Mouse (Mus musculus) cerebellum, postnatal 4 days (tissue): ENCODE data around the gene Lpp.
"Not testable (repeated sequence)": the region's sequence is repeated elsewhere in the genome, so short reads cannot be mapped to it uniquely, and the experiment has no call there.

Experiments
- DNase-seq, 2 experiments: peaks; one replicate each; pipeline ENCODE4 v3.0.0; 2022; ENCODE audit warnings: low spot score in 2 of 2, mixed read lengths in 1 of 2

The Lpp gene

DNA sequence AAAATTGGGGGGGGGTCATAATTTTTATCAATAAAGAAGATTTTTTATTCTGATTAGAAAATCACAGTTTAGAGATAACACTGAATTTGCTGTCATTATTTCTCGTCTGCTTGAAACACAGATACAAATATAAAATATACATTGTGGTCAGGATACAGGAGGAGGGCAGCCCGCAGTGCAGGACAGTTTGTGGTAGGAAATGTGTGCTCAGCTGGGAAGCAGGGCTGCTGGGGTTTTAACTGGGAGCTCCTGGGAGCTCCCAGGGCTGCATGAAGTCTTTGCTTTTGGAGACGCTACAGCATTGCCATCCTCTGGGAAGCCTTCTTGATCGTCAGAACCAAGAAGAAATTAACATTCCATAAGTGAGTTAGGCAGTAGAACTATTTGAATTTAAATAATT lies 571.8 kb downstream of the Lpp start:
- no peak for DNase-seq

GRCm38 (mm10) chr16:24966460-24966859 lies 573.2 kb downstream of the Lpp start:
- no peak for DNase-seq

DNA sequence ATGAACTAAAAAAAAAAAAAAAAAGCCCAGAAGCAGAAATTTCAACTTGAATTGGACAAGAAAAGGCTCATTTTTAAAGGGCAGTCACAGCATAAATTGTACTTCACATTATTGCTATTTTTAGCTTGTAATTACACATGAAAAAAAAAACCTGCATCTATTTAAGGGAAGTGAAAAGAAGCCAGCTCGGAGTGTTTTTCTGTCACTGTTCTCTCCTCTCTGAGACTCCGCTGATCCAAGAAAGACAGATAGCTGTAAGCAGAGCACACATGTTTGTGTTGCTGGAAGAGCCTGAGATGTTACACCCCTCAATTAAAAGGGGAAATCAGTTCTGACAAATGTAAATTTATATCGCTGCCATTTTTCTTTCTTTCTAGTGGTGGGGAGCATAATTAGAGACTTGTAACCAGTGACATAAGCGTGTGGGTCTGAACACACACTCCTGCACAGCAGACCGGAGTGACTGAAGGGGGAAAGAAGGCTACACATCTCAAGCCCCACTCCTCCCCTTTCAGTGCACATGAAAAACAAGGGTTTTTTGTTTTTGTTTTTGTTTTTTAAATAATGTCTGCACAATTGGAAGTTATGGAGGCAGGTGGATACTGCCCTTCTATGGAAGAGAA lies 579.8 kb downstream of the Lpp start:
- DNase-seq: no peak

- DNase-seq: no peak
These were observed 584.5 kb downstream of the Lpp start for GRCm38 (mm10) chr16:24977771-24978170.

DNA sequence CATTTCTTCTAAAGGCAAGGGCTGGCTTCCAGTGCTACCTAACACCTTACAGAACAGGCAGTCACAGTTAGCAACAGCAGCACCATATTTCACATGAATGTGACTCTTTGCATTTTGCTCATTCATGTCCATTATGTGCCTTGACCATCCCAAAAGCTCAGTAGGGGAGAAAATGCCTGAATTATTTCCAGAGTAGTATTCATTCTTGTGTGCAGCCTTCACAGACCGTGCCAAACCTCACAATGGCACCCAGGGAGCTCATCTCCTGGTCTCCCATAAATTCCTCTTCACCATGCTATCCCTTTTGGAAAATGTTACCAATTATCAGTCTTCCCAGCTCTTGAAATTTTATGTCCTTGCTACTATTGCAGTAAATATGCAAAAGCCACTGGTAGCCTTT lies 584.9 kb downstream of the Lpp start:
- no peak for DNase-seq

DNA sequence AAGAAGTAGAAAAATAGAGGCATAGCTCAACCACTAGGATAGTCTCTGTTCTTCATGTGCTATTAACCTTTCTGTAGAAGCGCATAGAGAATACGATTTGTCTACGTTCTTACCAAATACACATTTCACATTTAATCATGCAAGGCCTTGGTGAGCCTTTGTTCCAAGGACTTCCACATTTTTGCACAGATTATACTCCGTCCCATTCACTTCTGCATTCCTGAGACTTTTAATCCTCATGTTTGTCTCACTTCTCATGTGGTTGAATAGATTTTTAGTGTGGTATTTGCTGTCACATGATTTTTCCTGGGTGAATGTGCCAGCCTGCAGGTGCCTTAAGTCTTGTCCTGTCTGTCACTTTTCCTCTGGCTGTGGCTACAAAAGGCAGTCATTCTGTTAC lies 586.1 kb downstream of the Lpp start:
- no peak for DNase-seq

GRCm38 (mm10) chr16:24982828-24983227 lies 589.5 kb downstream of the Lpp start:
- DNase-seq: no peak

DNA sequence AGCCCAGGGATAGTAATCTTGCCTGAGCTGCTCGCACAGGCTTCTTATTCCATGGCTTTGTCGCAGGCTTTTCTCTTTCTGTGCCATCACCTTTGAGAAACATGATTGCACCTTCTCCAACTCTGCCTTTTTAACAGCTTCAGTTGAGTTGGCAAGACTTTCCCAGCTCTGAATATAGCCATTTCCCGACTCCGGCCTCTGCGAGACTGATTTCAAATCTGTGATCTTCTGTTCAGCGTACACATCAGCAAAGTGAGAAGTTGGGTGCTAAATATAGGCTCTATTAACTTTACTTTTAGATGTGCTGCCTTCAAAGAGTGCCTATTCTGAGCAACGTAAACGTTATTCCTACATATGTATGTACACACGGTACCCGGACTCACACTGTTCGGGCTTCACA lies 597.0 kb downstream of the Lpp start:
- DNase-seq: no peak

DNA sequence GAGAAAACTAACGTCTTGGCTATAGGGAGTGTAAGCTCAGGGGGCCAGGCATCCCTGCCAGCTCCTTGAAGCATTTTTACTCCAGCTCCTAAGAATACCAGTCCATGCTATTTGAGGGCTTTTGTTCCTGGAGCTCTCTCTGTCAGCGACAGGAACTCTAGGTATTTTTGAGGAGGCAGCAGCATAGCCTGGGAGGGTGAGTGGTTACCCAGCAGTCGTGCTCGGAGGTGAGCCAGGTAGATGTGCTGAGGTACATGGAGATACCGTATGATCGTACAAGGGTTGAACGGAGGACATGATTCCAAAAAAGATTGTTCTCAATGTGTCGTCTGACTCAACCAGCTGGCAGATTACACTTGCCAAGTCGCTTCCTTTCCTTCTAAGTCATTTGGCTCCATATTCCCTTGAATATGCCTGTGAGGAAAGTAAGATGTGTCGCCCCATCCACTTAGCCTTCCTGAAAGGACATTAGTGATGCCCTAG lies 597.8 kb downstream of the Lpp start:
- DNase-seq: peak in 1 of 2 experiments; percentile 12

- DNase-seq: no peak
These were observed 598.7 kb downstream of the Lpp start for GRCm38 (mm10) chr16:24991995-24992394.

DNA sequence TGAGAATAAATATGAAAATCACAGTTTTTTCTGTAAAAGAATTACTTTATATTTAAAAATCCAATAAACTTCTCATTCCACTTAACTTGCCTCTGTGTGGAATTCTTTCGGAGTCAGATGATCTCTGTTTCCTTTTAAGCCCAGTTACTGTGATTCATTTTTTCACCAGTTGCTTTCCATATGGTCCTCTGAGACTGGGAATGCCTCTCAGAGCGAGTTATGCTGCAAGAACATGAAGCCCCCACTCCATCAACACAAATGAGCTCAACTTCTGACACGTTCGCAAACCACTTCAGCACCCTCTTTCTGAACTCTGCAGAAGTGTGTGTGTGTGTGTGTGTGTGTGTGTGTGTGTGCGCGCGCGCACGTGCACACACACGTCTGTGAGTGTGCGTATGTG lies 599.2 kb downstream of the Lpp start:
- no peak for DNase-seq

- no peak for DNase-seq
These were observed 617.9 kb downstream of the Lpp start for GRCm38 (mm10) chr16:25010980-25011877.

DNA sequence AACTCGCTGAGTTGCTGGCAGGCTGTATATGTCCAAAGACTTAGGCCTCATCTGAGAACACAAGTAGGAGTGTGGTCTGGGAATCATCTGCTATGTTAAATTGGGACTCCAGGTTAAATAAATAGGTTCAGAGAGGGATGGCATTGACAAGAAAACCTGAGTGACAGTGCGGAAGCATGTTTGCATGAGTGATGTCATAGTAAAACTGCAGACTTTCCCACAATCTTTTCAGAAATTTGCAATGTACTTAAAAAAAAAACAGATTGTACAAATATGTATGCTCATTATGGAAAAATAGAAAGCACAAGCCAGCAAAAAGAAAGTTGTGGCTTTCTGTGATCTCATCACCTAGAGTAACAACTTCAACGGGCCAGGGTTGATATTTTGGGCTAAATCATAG lies 619.6 kb downstream of the Lpp start:
- DNase-seq: no peak

GRCm38 (mm10) chr16:25016261-25016836 lies 623.0 kb downstream of the Lpp start:
- DNase-seq: peak; percentile 42 to 77

GRCm38 (mm10) chr16:25017046-25017445 lies 623.7 kb downstream of the Lpp start:
- DNase-seq: no peak

- DNase-seq: not testable (repeated sequence)
These were observed 628.5 kb downstream of the Lpp start for GRCm38 (mm10) chr16:25021743-25022359.

DNA sequence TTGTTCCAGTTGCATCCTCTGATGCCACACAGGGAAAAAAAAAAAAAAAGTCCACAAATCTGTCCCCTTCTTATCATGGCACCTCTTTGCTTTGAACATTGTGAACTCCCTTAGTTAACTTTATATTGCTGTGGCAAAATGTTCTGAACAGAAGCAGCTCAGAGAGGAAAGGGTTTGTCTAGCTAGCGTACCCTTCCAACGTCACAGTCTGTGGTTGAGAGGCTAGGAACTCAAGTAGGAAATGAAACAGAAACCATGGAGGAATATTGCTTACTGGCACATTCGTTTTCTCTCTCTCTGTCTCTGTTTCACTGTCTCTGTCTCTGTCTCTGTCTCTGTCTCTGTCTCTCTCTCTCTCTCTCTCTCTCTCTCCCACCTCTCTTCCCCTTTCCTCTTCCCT lies 631.3 kb downstream of the Lpp start:
- DNase-seq: no peak

DNA sequence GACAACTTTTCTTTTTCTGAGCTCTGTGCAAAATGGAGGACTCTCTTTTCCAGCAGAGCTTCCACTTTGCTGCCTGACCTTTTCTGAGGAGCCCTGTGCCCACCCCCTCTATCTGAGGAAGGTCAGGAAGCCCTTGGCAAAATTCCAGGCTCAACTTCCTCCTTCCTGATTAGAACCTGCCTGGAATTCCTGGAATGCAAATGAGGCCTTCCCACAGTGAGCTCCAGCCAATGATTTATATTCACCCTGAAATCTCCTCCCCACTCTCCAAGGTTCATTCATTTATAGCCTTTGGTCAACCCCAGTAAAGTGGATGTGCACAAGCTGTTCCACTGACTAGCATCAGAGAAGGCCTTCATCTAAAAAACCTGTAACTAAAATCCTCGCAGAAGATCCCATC lies 632.9 kb downstream of the Lpp start:
- DNase-seq: no peak

GRCm38 (mm10) chr16:25029548-25029947 lies 636.2 kb downstream of the Lpp start:
- no peak for DNase-seq

DNA sequence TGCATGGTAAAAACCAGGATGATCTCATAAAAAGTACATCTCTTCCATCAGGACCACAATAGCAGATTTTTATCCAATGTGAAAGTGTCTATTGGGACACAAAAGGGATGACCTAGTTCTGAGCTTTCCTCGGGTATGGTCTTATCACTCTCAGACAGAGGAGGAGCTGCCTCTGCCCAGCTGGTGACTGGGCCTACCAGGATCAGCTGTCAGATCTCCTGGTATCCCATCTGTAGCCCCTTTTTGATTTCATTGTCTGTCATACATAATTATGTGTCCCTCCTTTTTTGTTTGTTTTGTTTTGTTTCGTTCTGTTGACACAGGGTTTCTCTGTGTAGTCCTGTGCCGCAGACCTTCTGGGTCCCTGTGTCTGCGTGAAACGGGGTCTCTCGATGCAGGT lies 644.1 kb downstream of the Lpp start:
- no peak for DNase-seq

- no peak for DNase-seq
These were observed 645.2 kb downstream of the Lpp start for GRCm38 (mm10) chr16:25038529-25038928.

GRCm38 (mm10) chr16:25039904-25040303 lies 646.6 kb downstream of the Lpp start:
- DNase-seq: peak in 1 of 2 experiments; percentile 66
